Mouse (Mus musculus): ENCODE measurements around the gene C1qtnf5.

The C1qtnf5 gene

DNA sequence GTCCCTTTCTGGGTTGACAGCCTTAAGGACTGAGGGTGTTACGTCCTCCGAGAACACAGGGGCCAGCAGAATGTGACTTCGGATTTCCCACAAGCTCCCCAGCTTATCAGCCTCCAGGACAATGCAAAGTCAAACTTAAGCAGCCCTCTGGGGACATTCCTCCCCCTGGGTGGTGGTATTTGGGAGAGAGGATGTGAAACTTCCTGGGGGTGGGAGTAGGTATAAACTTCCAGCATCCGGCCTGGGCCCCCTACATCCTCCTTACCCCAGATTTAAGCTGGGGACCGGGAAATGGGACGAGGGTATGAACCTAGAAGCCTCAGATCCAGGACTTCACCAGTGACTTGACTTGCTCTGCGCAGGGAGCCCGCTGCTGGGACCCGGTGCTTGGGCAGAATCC, 22.6 kb downstream of the C1qtnf5 start:
- in situ Hi-C loops (cut with MboI, MseI): no loop called here

DNA sequence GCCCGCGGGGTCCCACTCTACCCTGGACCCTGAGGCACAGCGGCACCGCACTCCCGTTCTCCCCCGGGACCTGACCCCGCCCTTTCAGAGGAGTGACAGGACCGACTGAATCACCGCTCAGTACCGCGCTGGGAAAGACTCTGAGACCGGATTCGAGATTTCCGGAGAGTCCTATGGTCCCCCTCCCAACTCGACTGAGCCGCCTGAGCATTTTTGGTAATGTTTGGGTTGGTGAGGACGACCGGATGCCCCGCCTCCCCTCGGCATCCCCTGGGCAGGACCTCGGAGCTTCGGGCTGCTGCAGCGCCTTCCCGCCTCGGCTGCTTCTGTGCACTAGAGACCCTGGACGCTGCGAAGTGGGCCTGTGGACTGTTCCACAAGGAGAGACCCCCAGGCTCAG, 23.0 kb downstream of the C1qtnf5 start:
- in situ Hi-C loops (cut with MboI, MseI): no loop called here

DNA sequence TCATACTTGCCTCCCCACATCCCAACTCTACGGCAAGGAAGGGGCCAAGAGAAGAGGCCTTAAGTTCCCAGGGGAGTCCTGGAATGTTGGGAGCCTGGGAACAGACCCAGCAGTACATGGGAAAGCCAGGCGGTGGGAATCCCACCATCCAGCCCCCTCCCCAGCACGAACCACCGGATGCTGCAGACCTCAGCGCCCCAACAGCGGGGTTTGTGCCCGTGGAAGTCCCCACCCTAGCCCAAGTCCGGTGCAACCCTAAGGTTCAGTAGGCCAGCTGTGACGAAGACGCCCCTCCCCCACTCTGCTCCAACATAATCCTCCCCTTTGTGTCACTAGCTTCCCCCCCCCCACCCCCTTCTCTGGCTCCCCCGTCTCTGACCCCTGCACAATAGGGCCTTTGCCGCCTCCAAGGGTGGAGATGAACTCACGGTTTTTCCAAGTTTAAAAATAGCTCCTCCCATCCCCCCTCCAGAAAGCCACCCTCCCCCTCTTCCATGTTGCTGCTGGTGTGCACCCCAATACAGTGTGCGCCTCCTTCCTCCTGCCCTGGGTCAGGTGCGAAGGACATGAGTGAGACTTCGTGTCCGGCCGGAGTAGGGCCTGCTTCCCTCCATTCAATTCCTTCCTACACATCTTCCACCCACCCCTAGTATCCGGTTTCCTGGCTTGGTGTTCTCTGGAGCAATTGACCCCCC, 23.7 kb downstream of the C1qtnf5 start:
- in situ Hi-C loops (cut with MboI, MseI): no loop called here

GRCm38 (mm10) chr9:44131276-44131590, 24.2 kb downstream of the C1qtnf5 start:
- in situ Hi-C loops (cut with MboI, MseI): no loop called here

GRCm38 (mm10) chr9:44132200-44132599, 25.2 kb downstream of the C1qtnf5 start:
- in situ Hi-C loops (cut with MboI, MseI): no loop called here

DNA sequence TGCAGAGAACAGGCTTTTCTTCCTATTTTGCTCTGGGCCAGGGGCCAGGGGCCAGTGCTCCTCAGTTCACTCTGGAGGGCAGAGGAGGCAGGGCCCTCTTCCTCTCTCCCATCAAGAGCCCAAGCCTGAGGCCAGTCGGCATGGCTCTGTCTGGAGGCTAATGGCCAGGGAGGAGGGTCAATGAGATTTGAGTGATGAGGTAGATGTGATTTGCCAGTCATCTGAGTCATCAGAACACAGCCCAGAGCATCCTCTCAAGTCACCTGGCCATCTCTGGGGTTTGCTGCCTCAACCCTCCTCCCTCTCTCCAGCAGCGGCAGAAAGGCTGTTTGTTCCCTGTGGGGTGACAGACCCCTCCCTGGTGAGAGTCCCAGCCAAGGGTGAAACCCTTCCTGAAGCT, 26.2 kb downstream of the C1qtnf5 start:
- in situ Hi-C loops (cut with MboI, MseI): no loop called here

DNA sequence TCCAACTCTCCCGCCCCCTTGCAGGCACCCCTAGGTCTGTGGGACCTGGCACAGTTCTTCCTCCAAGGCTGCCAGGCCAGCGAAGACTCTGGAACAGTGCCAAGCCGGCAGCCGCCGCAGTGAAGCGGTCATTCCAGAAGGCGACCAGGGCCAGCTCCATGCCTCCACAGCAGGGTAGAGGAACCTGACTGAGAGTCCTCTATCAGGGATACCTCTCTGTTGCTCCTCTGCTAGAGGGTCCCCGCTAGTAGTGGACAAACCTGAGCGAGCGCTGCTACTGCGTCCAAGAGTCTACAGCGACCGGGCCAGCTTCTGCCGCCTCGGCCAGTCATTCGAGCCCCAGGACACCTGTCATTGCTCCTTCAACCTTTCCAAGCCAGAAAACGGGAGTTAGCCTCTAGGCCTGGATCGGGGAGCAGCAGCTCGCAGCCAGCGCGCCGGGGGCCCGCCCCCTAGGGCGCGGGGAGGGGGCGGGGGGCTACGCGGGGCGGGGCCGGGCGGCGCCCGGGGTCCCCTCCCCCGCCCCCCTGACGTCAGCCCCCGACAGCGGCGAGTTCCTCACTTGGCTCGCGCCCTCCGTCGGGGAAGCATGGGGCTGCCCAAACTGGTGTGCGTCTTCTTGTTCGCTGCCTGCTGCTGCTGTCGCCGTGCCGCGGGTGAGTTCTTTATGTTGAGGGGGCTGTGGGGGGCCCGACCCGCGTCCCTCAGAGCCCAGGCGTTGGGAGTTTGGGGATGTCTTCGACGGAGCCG, 27.2 kb downstream of the C1qtnf5 start, which contains the start of gene Mcam:
Gene Mcam, plus strand, starts transcription at position 369 of the 750 bp plus-strand sequence.
- in situ Hi-C loops (cut with MboI, MseI): no loop called here

GRCm38 (mm10) chr9:44134851-44135730, 28.0 kb downstream of the C1qtnf5 start:
- in situ Hi-C loops (cut with MboI, MseI): no loop called here

DNA sequence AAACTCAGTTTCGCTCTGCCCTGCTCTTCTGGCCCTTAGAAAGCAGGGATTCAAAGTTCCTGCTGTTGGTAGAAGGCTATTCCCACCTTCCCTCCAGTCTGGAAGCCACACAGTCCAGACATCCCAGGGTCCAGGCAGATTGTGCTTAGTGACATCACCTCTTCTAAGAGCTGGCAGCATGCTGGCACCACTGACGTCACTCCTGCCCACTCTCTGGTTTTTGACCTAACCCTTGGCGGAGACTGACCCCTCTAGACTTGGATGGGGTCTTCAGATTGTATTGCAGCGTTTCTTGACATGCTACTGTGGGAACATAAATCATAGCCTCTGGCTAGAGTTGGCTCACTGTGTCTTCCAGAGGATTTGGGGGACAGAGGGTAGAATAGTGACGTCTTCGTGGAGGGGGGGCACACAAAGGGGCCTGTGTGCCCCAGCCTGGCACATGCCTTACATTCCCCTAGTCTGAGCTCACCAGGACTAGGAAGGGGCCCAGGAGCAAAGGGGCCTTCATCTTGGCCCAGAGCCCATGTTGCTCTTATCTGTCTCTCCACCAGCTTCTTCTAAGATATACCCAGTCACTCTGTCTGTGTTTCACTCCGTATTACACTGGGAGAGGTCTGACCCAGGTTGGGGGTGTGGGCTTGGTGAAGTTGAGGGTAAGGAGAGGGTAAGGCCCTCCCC, 28.8 kb downstream of the C1qtnf5 start:
- in situ Hi-C loops (cut with MboI, MseI): no loop called here

DNA sequence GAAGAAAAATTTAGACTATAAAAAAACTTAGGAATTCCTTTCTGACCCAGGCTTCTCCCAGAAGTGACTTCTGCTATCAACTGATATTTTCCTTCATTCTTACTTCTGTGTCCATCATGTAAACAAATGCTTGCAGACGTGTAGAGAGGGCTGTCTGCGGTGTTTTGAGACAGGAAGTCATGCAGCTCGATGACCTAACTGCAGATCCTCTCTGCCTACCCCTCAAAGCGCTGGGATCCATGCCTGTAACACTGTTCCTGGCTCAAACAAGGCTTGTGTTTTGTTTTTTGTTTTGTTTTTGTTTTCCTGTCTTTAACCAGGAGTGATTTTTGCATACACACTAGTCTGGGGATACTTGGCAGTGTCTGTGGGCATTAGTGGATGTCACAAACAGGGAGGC, 30.8 kb downstream of the C1qtnf5 start:
- in situ Hi-C loops (cut with MboI, MseI): no loop called here

- in situ Hi-C loops (cut with MboI, MseI): no loop called here
Observed at GRCm38 (mm10) chr9:44141951-44142350, 34.9 kb downstream of the C1qtnf5 start.

GRCm38 (mm10) chr9:44143421-44143820, 36.4 kb downstream of the C1qtnf5 start:
- in situ Hi-C loops (cut with MboI, MseI): no loop called here

DNA sequence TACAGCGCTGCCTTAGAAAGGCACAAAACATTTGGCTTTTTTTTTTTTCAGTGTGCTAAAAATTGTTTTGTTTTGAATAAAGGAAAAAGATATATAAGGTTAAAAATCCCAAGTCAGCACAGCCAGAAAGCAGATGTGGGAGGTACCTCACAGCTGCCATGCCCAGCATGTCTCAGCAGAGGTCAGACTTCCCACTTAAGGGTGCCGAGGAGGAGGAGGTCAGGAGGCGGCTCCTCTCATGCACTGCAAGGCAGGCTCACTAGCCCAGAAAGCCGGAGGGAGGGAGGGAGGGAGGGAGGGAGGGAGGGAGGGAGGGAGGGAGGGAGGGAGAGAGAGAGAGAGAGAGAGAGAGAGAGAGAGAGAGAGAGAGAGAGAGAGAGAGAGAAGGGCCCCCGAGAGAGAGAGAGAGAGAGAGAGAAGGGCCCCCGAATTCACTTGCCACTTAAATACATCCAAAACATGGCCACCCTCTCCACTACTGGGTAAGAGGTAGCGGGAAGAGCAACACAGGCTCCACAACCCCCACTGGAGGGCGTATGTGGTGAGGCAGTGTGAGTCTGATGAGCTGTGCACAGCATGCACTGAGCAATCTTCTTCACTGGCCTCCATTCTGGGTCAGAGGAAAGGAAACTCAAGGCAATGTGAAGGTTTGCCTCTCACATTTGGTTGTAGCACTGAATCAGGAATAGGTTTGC, 37.1 kb downstream of the C1qtnf5 start:
- in situ Hi-C loops (cut with MboI, MseI): no loop called here

DNA sequence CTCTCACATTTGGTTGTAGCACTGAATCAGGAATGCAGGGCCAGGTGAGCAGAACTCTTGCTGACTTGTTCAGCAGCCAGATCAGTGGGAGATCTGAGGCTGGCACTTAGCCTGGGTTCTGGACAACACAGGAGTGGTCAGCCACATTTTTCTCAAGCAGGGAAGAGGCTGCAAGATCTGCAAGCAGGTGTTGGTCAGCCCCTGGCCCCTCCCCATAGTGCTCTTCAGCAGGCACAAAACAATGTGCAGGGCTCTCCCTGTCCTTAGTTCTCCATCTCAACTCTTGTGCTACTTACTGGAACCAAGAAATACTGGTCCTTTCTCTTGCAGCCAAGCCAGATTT, 37.6 kb downstream of the C1qtnf5 start:
- in situ Hi-C loops (cut with MboI, MseI): no loop called here

- in situ Hi-C loops (cut with MboI, MseI): no loop called here
Observed at GRCm38 (mm10) chr9:44147290-44147689, 40.2 kb downstream of the C1qtnf5 start.
